Mouse (Mus musculus): ENCODE results near the gene Zfp84.
"Not testable (repeated sequence)": the region's sequence is repeated elsewhere in the genome, so short reads cannot be mapped to it uniquely, and the experiment has no call there.

DNA sequence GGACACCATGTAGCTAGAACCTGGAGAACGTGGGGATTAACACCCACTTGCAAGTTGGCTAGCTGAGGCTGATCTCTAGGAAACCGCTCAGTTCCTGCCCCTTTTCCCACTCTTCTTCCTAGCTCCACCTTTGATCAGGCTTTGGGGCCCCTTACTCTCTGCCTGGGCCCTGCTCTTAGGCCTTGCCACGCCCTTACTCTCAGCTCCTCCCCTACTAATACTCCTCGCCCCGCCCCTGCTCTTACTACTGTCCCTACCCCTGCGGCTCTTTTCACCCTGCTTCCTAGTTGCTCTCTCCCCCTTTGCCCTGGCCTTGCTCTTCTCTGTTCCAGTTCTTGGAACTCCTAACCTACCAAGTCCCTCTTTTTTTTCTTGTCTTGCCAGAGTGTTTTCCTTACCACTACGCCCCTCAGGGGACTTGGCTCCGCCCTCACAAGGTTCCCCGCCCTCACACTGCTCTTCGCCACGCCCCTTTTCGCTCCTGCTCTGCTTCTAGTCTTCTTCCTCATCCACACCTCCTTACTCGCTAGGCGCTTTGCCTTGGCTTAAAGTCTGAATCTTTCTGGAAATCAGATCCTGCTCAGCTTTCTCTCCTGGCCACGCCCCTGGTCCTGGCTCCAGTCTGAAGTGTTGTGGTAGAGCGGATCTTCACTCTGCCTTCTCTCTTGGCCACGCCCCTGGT lies 42.8 kb upstream of the Zfp84 start:
- not testable (repeated sequence) for TF ChIP-seq CTCF (IDR thresholded peaks at IDR 0.05; ENCODE audit: low read depth, low read length); POLR2A (IDR thresholded peaks at IDR 0.05; ENCODE audit: insufficient read depth, low read length)

Measured in ES-Bruce4 (cell line).